Mouse (Mus musculus) CH12.LX (cell line): ENCODE results near the gene Psmd9.

Experiments
- JUN ChIP-seq: IDR thresholded peaks from 2 replicates; pipeline ENCODE4 v1.6.1; 2011; ENCODE audit warnings: low read depth, mild to moderate bottlenecking, low read length, improper control_type of control experiment, moderate library complexity; ENCODE audit not compliant: insufficient read depth
- NRF1 ChIP-seq: IDR thresholded peaks from 2 replicates; pipeline ENCODE4 v1.6.1; 2014; ENCODE audit warnings: low read depth, mild to moderate bottlenecking, inconsistent platforms, low read length, improper control_type of control experiment, moderate library complexity

DNA sequence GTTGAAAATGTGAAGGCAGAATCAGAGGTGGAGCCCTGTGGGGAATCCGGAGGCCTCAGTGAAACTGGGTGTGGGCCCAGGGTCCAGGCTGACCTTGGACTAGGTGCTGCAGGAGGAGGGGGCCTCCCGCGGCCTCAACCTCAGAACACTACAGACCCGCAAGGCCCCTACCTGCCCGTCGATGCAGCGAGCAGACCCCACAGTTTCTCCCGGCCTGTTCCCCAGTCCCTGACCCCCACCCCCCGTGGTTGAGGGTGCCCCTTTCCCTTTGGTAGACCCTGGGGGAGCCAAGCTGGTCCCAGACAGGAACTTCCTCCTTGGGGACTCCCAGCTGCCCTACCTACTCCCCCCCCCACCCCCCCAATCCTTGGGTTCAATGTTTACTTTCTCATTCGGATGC is 2.8 kb upstream of the Psmd9 start:
- no peak for TF ChIP-seq JUN
- TF ChIP-seq NRF1, result no peak
